Mouse (Mus musculus): ENCODE data around the gene Fndc3b. TPM values are rescaled to one million over a fixed set of nuclear protein-coding genes. Genes with fewer than 3 reads are reported as not detected.
A peak's percentile ranks its signal among the peaks of the same experiment; 100 is the strongest.

The Fndc3b gene
- polyA plus RNA-seq, 1 experiment from 2014 or later: 12.8 TPM

DNA sequence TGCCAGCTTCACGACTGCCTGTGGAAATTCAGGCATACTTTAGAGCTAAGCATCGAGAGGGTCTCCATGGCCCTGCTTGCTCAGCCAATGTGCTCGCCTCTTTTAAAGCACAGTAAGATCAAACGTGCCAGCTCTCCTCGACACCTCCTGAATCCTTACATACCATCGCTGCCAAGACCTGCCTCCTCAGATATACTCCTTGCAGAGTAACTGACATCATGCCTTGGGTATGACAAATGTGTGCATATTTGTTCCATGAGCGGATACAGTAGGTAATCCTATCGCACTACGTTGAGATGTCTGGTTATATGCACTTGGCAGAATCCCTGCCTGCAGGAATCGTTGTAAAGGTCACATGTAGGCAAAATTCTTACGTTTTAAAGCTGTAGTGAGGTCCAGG is 120.3 kb downstream of the Fndc3b start:
- DNase-seq (ENCODE audit: low spot score) (no peak), ATAC-seq (ENCODE audit: low FRiP score) (no peak)
- Histone ChIP-seq H3K9ac (ENCODE audit: low read depth, low read length) (no peak overlapping the region), H3K9me3 (ENCODE audit: control insufficient read depth, low read length) (no peaks in the 10 kb centered on the region), H3K4me1 (replicated peaks; ENCODE audit: control insufficient read depth, insufficient read depth, low read length) (no peaks in the 10 kb centered on the region), H3K27ac (ENCODE audit: low read depth, low read length) (no peak overlapping the region), H3K4me3 (ENCODE audit: low read depth, low read length) (no peak overlapping the region), H3K27me3 (ENCODE audit: control insufficient read depth, insufficient read depth, low read length) (no peaks in the 10 kb centered on the region), H3K36me3 (ENCODE audit: control insufficient read depth, insufficient read depth, low read length) (no peaks in the 10 kb centered on the region), H3K4me2 (replicated peaks; ENCODE audit: low read depth, low read length) (no peak overlapping the region)
- 84% methylated on average over 11 of the region's 11 CpGs for WGBS

DNA sequence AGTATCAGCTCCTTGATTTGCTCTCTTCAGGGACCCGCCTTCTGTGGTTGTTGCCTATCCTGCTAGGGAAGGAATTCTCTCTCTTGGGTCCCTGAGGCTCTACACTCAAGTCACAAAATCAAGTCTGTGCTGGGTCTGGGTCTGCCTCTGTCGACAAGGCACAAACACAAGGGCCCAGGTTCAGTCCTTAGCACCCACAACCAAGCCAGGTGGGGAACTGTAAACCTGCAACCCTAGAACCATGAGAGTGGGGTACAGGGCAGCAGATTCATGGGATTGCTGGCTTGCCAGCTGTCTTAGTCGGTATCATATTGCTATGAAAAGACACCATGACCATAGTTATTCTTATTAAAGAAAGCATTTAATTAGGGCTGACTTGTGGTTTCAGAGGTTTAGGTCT is 121.8 kb downstream of the Fndc3b start:
- no peak overlapping the region for H3K4me3 ChIP-seq (ENCODE audit: low read depth, low read length)
- DNase-seq (ENCODE audit: low spot score) (no peak), ATAC-seq (ENCODE audit: low FRiP score) (no peak)
- H3K36me3 ChIP-seq (ENCODE audit: control insufficient read depth, insufficient read depth, low read length): no peaks in the 10 kb centered on the region
- no peak overlapping the region for H3K27ac ChIP-seq (ENCODE audit: low read depth, low read length)
- WGBS: 92% methylated on average over 3 of the region's 3 CpGs
- H3K4me2 ChIP-seq (replicated peaks; ENCODE audit: low read depth, low read length): no peak overlapping the region
- H3K9me3 ChIP-seq (ENCODE audit: control insufficient read depth, low read length): no peaks in the 10 kb centered on the region
- H3K4me1 ChIP-seq (replicated peaks; ENCODE audit: control insufficient read depth, insufficient read depth, low read length): no peaks in the 10 kb centered on the region
- no peak overlapping the region for H3K9ac ChIP-seq (ENCODE audit: low read depth, low read length)
- no peaks in the 10 kb centered on the region for H3K27me3 ChIP-seq (ENCODE audit: control insufficient read depth, insufficient read depth, low read length)

DNA sequence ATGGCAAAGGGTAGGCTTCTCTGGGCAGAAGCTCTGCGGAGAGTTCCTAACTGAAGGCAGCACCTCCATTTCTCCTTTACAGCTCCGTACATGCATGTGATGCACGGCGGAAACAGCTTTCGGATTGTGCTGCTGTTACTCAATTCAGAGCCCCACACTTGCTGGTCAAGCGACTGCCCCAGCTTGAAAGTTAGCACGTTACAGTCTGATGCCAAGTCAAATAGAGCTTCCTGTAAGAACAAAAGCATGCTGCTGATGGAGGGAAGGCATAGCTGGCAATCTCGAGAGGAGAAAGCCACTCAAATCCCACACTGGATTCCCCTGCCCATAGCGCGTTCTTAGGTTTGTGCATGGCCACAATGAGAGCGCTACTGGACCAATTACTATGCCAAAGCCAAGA is 122.5 kb downstream of the Fndc3b start:
- WGBS: 94% methylated on average over 11 of the region's 11 CpGs
- Histone ChIP-seq H3K36me3 (ENCODE audit: control insufficient read depth, insufficient read depth, low read length) (no peaks in the 10 kb centered on the region), H3K27ac (ENCODE audit: low read depth, low read length) (no peak overlapping the region), H3K9me3 (ENCODE audit: control insufficient read depth, low read length) (no peaks in the 10 kb centered on the region), H3K9ac (ENCODE audit: low read depth, low read length) (no peak overlapping the region), H3K27me3 (ENCODE audit: control insufficient read depth, insufficient read depth, low read length) (no peaks in the 10 kb centered on the region), H3K4me2 (replicated peaks; ENCODE audit: low read depth, low read length) (no peak overlapping the region), H3K4me1 (replicated peaks; ENCODE audit: control insufficient read depth, insufficient read depth, low read length) (no peaks in the 10 kb centered on the region), H3K4me3 (ENCODE audit: low read depth, low read length) (no peak overlapping the region)
- ATAC-seq (ENCODE audit: low FRiP score) (no peak), DNase-seq (ENCODE audit: low spot score) (no peak)

DNA sequence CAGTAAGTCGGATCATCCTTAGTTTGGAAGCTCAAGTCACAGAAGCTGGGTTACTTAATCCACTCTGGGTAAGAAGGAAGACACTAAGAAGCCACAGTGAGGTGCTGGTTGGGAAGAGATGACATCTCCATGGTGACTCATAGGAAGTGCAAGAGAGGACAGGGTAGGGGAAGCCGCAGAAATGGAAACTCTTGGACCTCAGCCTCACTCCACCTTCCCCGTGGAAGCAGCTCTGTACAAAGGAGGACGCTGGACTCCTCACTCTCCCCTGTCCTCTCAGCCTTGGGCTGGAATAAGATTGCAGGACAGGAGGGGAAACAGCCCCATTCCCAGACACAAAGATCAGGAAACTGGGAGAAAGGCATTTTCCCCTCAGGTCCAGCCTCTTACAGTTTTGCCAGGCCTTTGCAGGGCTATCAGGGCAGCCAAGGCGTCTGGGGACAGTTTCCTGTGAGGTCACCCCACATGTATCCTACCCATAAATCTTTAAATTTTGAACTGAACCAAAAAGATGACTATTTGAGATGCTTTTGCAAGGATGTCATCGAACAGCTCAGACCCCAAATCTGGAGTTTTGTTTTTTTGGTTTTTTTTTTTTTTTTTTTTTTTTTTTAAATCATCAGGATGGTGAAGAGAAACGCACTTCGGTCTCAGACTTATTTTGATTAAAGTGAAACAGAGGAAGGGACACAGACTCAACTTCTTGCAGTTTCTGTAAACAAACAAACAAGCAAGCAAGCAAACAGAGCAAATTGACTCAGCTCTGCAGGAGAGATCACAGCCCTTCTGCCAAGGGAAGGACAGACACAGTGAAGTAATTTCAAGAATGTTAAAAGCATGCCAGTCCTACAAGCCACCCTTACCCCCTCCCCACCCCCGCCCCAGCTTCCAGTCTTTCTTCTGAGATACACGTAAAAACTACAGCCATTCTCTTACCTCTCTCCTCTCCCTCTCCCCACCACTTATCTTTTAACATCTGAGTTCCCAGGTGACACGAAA is 126.2 kb downstream of the Fndc3b start:
- no peak for DNase-seq (ENCODE audit: low spot score)
- Histone ChIP-seq H3K27me3 (ENCODE audit: control insufficient read depth, insufficient read depth, low read length) (no peaks in the 10 kb centered on the region), H3K36me3 (ENCODE audit: control insufficient read depth, insufficient read depth, low read length) (no peaks in the 10 kb centered on the region), H3K9ac (ENCODE audit: low read depth, low read length) (no peak overlapping the region), H3K9me3 (ENCODE audit: control insufficient read depth, low read length) (no peaks in the 10 kb centered on the region), H3K4me1 (replicated peaks; ENCODE audit: control insufficient read depth, insufficient read depth, low read length) (no peaks in the 10 kb centered on the region), H3K4me2 (replicated peaks; ENCODE audit: low read depth, low read length) (no peak overlapping the region), H3K4me3 (ENCODE audit: low read depth, low read length) (no peak overlapping the region), H3K27ac (ENCODE audit: low read depth, low read length) (no peak overlapping the region)
- no peak for ATAC-seq (ENCODE audit: low FRiP score)
- 54% methylated on average over 11 of the region's 11 CpGs for WGBS

DNA sequence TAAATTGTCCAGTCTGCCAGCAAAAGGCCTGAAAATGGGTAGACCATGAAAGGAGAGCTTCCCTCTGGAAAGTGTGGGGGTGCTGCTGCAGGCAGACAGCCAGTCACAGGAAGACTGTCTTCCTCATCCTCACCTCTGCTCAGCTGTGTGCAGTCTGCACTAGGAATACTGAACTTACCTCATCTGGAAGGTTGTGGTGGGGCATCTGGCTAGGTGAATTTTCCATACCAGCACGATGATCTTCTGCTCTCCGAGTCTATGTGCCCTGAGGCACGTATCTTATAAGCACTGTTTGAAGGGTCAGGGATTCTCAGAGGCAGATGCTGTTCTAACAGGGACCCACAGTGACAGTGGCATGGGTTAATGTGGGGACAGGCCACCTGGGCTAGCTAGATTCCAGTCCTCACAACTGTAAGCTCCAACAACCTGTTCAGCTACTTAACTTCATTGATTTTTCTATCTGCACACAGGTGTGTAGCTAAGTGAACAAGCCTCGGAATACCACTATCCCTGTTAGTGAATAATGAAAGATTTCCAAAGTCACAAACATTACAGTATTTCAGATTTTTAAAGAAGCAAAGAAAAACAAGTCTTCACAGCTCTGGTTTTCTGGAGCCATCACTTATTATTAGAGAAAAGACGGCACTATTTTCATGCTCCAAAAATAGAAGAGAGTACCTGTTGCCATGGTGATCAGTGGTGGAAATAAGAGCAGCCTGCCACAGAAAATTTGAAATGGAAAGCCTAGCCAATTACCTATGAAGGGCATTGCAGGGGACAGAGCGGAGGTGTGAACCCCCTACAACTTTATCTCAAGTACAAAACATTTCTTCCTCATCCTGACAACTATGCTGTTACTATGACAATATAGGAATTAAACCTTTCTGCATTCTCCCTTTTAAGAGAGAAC is 128.9 kb downstream of the Fndc3b start:
- DNase-seq (ENCODE audit: low spot score) (no peak), ATAC-seq (ENCODE audit: low FRiP score) (no peak)
- H3K4me1 ChIP-seq (replicated peaks; ENCODE audit: control insufficient read depth, insufficient read depth, low read length): no peaks in the 10 kb centered on the region
- no peaks in the 10 kb centered on the region for H3K36me3 ChIP-seq (ENCODE audit: control insufficient read depth, insufficient read depth, low read length)
- WGBS: 78% methylated on average over 6 of the region's 6 CpGs
- no peak overlapping the region for H3K4me2 ChIP-seq (replicated peaks; ENCODE audit: low read depth, low read length)
- H3K9me3 ChIP-seq (ENCODE audit: control insufficient read depth, low read length): no peaks in the 10 kb centered on the region
- no peak overlapping the region for H3K4me3 ChIP-seq (ENCODE audit: low read depth, low read length)
- no peak overlapping the region for H3K9ac ChIP-seq (ENCODE audit: low read depth, low read length)
- H3K27me3 ChIP-seq (ENCODE audit: control insufficient read depth, insufficient read depth, low read length): no peaks in the 10 kb centered on the region
- H3K27ac ChIP-seq (ENCODE audit: low read depth, low read length): no peak overlapping the region

DNA sequence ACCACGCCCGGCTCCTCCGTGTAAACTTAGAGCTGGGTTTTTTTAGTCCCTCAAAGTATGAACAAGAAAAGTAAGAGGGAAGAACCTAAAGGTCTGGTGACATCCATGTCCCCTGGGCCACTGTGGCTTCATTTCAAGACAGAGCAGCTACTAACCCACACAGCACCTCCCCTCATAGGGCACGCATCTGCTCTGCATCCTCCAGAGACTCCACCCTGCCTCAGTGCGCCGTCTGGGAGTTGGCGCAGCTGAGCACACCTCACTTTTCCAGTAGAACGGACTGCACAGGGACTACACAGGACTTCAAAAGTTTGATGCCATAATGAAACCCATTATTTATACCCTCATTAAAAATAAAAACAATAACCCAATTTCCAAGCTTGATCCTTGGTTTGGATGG is 130.2 kb downstream of the Fndc3b start:
- Histone ChIP-seq H3K4me2 (replicated peaks; ENCODE audit: low read depth, low read length) (no peak overlapping the region), H3K27me3 (ENCODE audit: control insufficient read depth, insufficient read depth, low read length) (no peaks in the 10 kb centered on the region), H3K9me3 (ENCODE audit: control insufficient read depth, low read length) (no peaks in the 10 kb centered on the region), H3K9ac (ENCODE audit: low read depth, low read length) (no peak overlapping the region), H3K4me1 (replicated peaks; ENCODE audit: control insufficient read depth, insufficient read depth, low read length) (no peaks in the 10 kb centered on the region), H3K27ac (ENCODE audit: low read depth, low read length) (no peak overlapping the region), H3K36me3 (ENCODE audit: control insufficient read depth, insufficient read depth, low read length) (no peaks in the 10 kb centered on the region), H3K4me3 (ENCODE audit: low read depth, low read length) (no peak overlapping the region)
- no peak for DNase-seq (ENCODE audit: low spot score)
- 90% methylated on average over 8 of the region's 8 CpGs for WGBS
- no peak for ATAC-seq (ENCODE audit: low FRiP score)

DNA sequence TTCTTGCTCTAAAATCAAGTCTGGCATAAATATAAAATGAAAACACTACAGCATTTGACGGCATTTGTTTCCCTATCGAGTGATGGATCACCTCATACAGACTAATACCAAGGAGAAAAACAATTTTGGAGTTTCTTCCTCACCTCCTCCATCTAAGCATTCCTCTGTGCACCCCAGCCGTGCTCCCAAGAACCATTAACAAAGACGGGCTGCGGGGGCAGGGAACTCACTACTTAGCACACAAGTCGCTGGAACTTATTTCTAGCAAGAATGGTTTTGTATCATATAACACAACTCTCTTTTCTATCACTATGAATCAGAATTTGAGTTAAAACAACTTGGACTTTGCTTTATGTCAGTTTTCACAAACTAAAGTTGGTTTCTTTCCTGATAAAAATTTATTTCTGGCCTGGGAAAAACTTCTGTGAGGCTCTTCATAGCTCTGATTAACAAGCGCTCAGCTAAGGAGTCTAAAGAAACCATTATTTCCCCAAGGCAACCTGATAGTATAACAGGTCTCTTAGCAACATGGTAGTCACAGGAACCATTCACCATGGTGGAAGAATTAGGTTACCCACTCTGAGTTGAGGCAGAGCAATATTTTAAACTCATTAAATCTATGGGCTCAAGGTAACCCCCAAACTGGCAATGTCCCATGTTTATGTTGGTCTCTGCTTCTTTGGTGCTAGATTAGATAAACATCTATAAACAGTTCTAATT is 131.1 kb downstream of the Fndc3b start:
- no peak overlapping the region for H3K9ac ChIP-seq (ENCODE audit: low read depth, low read length)
- H3K4me3 ChIP-seq (ENCODE audit: low read depth, low read length): no peak overlapping the region
- DNase-seq (ENCODE audit: low spot score) (peak; percentile 45), ATAC-seq (ENCODE audit: low FRiP score) (0 out of 2 replicates have a peak, but pooled peaks have one; percentile 31)
- 31% methylated on average over 7 of the region's 7 CpGs for WGBS
- H3K36me3 ChIP-seq (ENCODE audit: control insufficient read depth, insufficient read depth, low read length): no peaks in the 10 kb centered on the region
- H3K4me1 ChIP-seq (replicated peaks; ENCODE audit: control insufficient read depth, insufficient read depth, low read length): no peaks in the 10 kb centered on the region
- H3K4me2 ChIP-seq (replicated peaks; ENCODE audit: low read depth, low read length): no peak overlapping the region
- no peaks in the 10 kb centered on the region for H3K27me3 ChIP-seq (ENCODE audit: control insufficient read depth, insufficient read depth, low read length)
- H3K27ac ChIP-seq (ENCODE audit: low read depth, low read length): peak overlapping the region; percentile 7; the same call in 1 of the 2 replicates
- no peaks in the 10 kb centered on the region for H3K9me3 ChIP-seq (ENCODE audit: control insufficient read depth, low read length)

DNA sequence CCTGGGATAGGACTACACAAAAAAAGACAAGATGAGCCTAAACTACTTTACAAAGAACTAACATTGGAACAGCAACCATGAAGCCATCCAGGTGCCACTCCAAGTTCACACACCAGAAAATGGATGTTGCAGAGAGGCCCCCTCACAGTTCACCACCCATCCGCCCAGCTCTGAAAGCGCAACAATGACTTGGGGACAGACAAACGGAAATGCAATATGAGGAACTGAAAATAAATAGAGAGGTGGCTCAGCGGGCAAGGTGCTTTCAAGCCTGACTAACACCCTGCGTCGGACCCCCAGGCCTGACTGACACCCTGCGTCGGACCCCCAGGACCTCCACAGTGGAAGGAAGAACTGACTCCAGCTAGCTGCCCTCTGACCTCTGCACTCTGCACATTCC is 131.9 kb downstream of the Fndc3b start:
- H3K36me3 ChIP-seq (ENCODE audit: control insufficient read depth, insufficient read depth, low read length): no peaks in the 10 kb centered on the region
- H3K4me3 ChIP-seq (ENCODE audit: low read depth, low read length): no peak overlapping the region
- no peaks in the 10 kb centered on the region for H3K9me3 ChIP-seq (ENCODE audit: control insufficient read depth, low read length)
- no peaks in the 10 kb centered on the region for H3K4me1 ChIP-seq (replicated peaks; ENCODE audit: control insufficient read depth, insufficient read depth, low read length)
- peak overlapping the region; percentile 7; the same call in 1 of the 2 replicates for H3K27ac ChIP-seq (ENCODE audit: low read depth, low read length)
- DNase-seq (ENCODE audit: low spot score): no peak
- no peak for ATAC-seq (ENCODE audit: low FRiP score)
- no peak overlapping the region for H3K4me2 ChIP-seq (replicated peaks; ENCODE audit: low read depth, low read length)
- H3K9ac ChIP-seq (ENCODE audit: low read depth, low read length): no peak overlapping the region
- no peaks in the 10 kb centered on the region for H3K27me3 ChIP-seq (ENCODE audit: control insufficient read depth, insufficient read depth, low read length)
- 31% methylated on average over 8 of the region's 8 CpGs for WGBS

All from hindbrain, embryonic 11.5 days (tissue).